ENCODE assay signal across 10 mouse cellular contexts in genomic region chr17:70707819-70708140, GRCm38 (mm10).
DNase-seq lines count a peak whose midpoint lies in the region; ATAC-seq and TF ChIP-seq lines count a peak whose summit lies in the region.
"Had no signal": no experiment of that assay in that cellular context is flagged by ENCODE, and none has a peak within 500 bp of the region (broad histone marks: within the 10 kb centered on the region; RNA-seq: fewer than 3 reads in every experiment).

No protein-coding gene starts in this region.

- peak overlapping the region in 1 of 2 experiments; percentile 24; a peak in 1 of 4 replicates for H3K4me3 ChIP-seq in heart, embryonic 14.5 days (ENCODE audit: control insufficient read depth in 1 of 2, insufficient read depth in 1 of 2, low read depth in 1 of 2, low read length in 2 of 2)
- no peak overlapping the region for H3K4me3 ChIP-seq in heart, adult 2 months
- H3K4me3 ChIP-seq in hindbrain, embryonic 13.5 days: no peak overlapping the region; the same call in 1 of the 2 replicates
- peak overlapping the region; percentile 34 for H3K4me3 ChIP-seq in midbrain, embryonic 13.5 days (replicated peaks)
- no peak overlapping the region for H3K4me3 ChIP-seq in liver, embryonic 12.5 days

- DNase-seq in heart, adult 2 months: no peak
- peak; percentile 30 for DNase-seq in MN1 (ENCODE audit: low spot score)
- no peak for DNase-seq in gastrocnemius, postnatal 10 days
- DNase-seq in cerebellum, postnatal 14 days: no peak
- DNase-seq: cerebellum, adult 11 months; heart, postnatal 36 days had no signal

- H3K9me3 ChIP-seq in heart, embryonic 14.5 days (ENCODE audit: control insufficient read depth, low read length): no peaks in the 10 kb centered on the region
- H3K9me3 ChIP-seq in hindbrain, embryonic 13.5 days: no peaks in the 10 kb centered on the region
- H3K9me3 ChIP-seq in midbrain, embryonic 13.5 days: no peaks in the 10 kb centered on the region
- H3K9me3 ChIP-seq in liver, embryonic 12.5 days (replicated peaks): no peaks in the 10 kb centered on the region

- no peak for TF ChIP-seq EP300 in heart, adult 2 months (IDR thresholded peaks at IDR 0.05; ENCODE audit: insufficient read depth, low read depth, low read length)

- intact Hi-C loops in heart, adult 2 months (cut with DNase I): loop anchor here (1.0 to 10.0 kb wide), 4 partner anchors 75 to 487 kb away; partner anchors contain the start of gene Tgif1

- peaks cover 5 to 7% of the 10 kb centered on the region in 2 experiments; a peak in 2 of 4 replicates for H3K4me1 ChIP-seq in heart, embryonic 14.5 days (ENCODE audit: control insufficient read depth in 2 of 2, insufficient read depth in 2 of 2, low read length in 2 of 2)
- peaks cover 1% of the 10 kb centered on the region; the same call in 1 of the 2 replicates for H3K4me1 ChIP-seq in heart, adult 2 months (ENCODE audit: control insufficient read depth, insufficient read depth, low read length)
- H3K4me1 ChIP-seq in hindbrain, embryonic 13.5 days (replicated peaks): peaks cover 10% of the 10 kb centered on the region
- peaks cover 5% of the 10 kb centered on the region for H3K4me1 ChIP-seq in midbrain, embryonic 13.5 days (replicated peaks)
- no peaks in the 10 kb centered on the region for H3K4me1 ChIP-seq in liver, embryonic 12.5 days

- H3K9ac ChIP-seq in heart, embryonic 14.5 days (ENCODE audit: low read length): no peak overlapping the region
- no peak overlapping the region for H3K9ac ChIP-seq in heart, adult 2 months (ENCODE audit: low read depth, low read length)
- H3K9ac ChIP-seq in hindbrain, embryonic 13.5 days: no peak overlapping the region
- no peak overlapping the region; the same call in 1 of the 2 replicates for H3K9ac ChIP-seq in midbrain, embryonic 13.5 days (replicated peaks)
- H3K9ac ChIP-seq in liver, embryonic 12.5 days: no peak overlapping the region

- H3K79me2 ChIP-seq in heart, adult 2 months (replicated peaks; ENCODE audit: control insufficient read depth, insufficient read depth, low read length): no peaks in the 10 kb centered on the region

- no peak for TF ChIP-seq CTCF in heart, adult 2 months (IDR thresholded peaks at IDR 0.05)

- no peaks in the 10 kb centered on the region for H3K36me3 ChIP-seq in heart, embryonic 14.5 days (ENCODE audit: control insufficient read depth, insufficient read depth, low read length)
- H3K36me3 ChIP-seq in heart, adult 2 months (ENCODE audit: control insufficient read depth, insufficient read depth, low read length): no peaks in the 10 kb centered on the region
- no peaks in the 10 kb centered on the region for H3K36me3 ChIP-seq in hindbrain, embryonic 13.5 days
- H3K36me3 ChIP-seq in midbrain, embryonic 13.5 days: no peaks in the 10 kb centered on the region
- H3K36me3 ChIP-seq in liver, embryonic 12.5 days: no peaks in the 10 kb centered on the region

- 20% methylated on average over 6 of the region's 6 CpGs for WGBS in heart, embryonic 14.5 days
- 30% methylated on average over 6 of the region's 6 CpGs for WGBS in heart, adult 2 months
- 41% methylated on average over 6 of the region's 6 CpGs for WGBS in hindbrain, embryonic 13.5 days
- WGBS in midbrain, embryonic 13.5 days: 37% methylated on average over 6 of the region's 6 CpGs
- WGBS in liver, embryonic 12.5 days (ENCODE audit: insufficient replicate concordance): 24% methylated on average over 6 of the region's 6 CpGs

- TF ChIP-seq POLR2A in heart, adult 2 months (IDR thresholded peaks at IDR 0.05; ENCODE audit: insufficient read depth, low read depth, low read length): no peak

- H3K27me3 ChIP-seq in heart, embryonic 14.5 days (ENCODE audit: control insufficient read depth, insufficient read depth, low read length): peaks cover 12% of the 10 kb centered on the region; the same call in 1 of the 2 replicates
- H3K27me3 ChIP-seq in heart, adult 2 months (ENCODE audit: control insufficient read depth, insufficient read depth, low read length): no peaks in the 10 kb centered on the region
- H3K27me3 ChIP-seq in hindbrain, embryonic 13.5 days: 0 out of 2 replicates have a peak, but pooled peaks cover 10% of the 10 kb centered on the region
- peaks cover 5% of the 10 kb centered on the region; the same call in 1 of the 2 replicates for H3K27me3 ChIP-seq in midbrain, embryonic 13.5 days
- peaks cover 30% of the 10 kb centered on the region for H3K27me3 ChIP-seq in liver, embryonic 12.5 days (replicated peaks)

- H3K4me2 ChIP-seq in heart, embryonic 14.5 days (ENCODE audit: low read length): peak overlapping the region; percentile 69; the same call in 1 of the 2 replicates
- H3K4me2 ChIP-seq in hindbrain, embryonic 13.5 days: peak overlapping the region; percentile 58
- peak overlapping the region; percentile 57 for H3K4me2 ChIP-seq in midbrain, embryonic 13.5 days (replicated peaks)
- no peak overlapping the region for H3K4me2 ChIP-seq in liver, embryonic 12.5 days

- no peak overlapping the region for H3K27ac ChIP-seq in heart, embryonic 14.5 days (replicated peaks in 1 of 2; ENCODE audit: control insufficient read depth in 1 of 2, insufficient read depth in 1 of 2, low read depth in 2 of 2, low read length in 2 of 2)
- H3K27ac ChIP-seq in heart, adult 2 months: no peak overlapping the region
- no peak overlapping the region for H3K27ac ChIP-seq in hindbrain, embryonic 13.5 days
- H3K27ac ChIP-seq in midbrain, embryonic 13.5 days: no peak overlapping the region
- no peak overlapping the region for H3K27ac ChIP-seq in liver, embryonic 12.5 days

- ATAC-seq in heart, embryonic 14.5 days (ENCODE audit: insufficient number of reproducible peaks, insufficient read depth, low FRiP score, low read depth): no peak
- ATAC-seq in hindbrain, embryonic 13.5 days (ENCODE audit: low FRiP score): 0 out of 2 replicates have a peak, but pooled peaks have one; percentile 49
- ATAC-seq in midbrain, embryonic 13.5 days: peak; percentile 41; the same call in 1 of the 2 replicates
- no peak for ATAC-seq in liver, embryonic 12.5 days

Comparison
In these comparisons a context has a peak if more than half of its experiments do, and no peak if none do; other contexts are left out.
1. ATAC-seq: peak in hindbrain, embryonic 13.5 days (single experiment) and midbrain, embryonic 13.5 days (single experiment); none in heart, embryonic 14.5 days (single experiment) and liver, embryonic 12.5 days (single experiment).